Mouse (Mus musculus) kidney, embryonic 16.5 days (tissue): ENCODE measurements around the gene Pex11b. TPM values are rescaled to one million over a fixed set of nuclear protein-coding genes. Genes with fewer than 3 reads are reported as not detected.

Experiments used
- ATAC-seq: fragments of 200-750 bp; cut with Nextera tagmentation; 2 replicates; pipeline ENCODE4 v1.8.0; 2017; ENCODE audit warnings: moderate TSS enrichment; ENCODE audit not compliant: low FRiP score, low TSS enrichment
- H3K27ac ChIP-seq: fragments of 300-500 bp; sonication (generic); 2 replicates; pipeline ENCODE4 v1.5.1; 2014; ENCODE audit warnings: low read length
- H3K27me3 ChIP-seq: fragments of 300-500 bp; sonication (generic); 2 replicates; pipeline ENCODE4 v1.6.1; 2014; ENCODE audit warnings: low read length, control low read depth, mixed read lengths; ENCODE audit not compliant: insufficient read depth
- H3K36me3 ChIP-seq: fragments of 300-500 bp; sonication (generic); 2 replicates; pipeline ENCODE4 v1.6.1; 2014; ENCODE audit warnings: low read length, control low read depth, mixed read lengths; ENCODE audit not compliant: insufficient read depth
- H3K4me1 ChIP-seq: fragments of 300-500 bp; sonication (generic); 2 replicates; pipeline ENCODE4 v1.6.1; 2014; ENCODE audit warnings: low read length, control low read depth, mixed read lengths; ENCODE audit not compliant: insufficient read depth
- H3K4me2 ChIP-seq: fragments of 300-500 bp; sonication (generic); replicated peaks from 2 replicates; pipeline ENCODE4 v1.6.1; 2014; ENCODE audit warnings: low read depth, low read length
- H3K4me3 ChIP-seq: fragments of 300-500 bp; sonication (generic); 2 replicates; pipeline ENCODE4 v1.5.1; 2014; ENCODE audit warnings: mild to moderate bottlenecking, low read length
- H3K9ac ChIP-seq: fragments of 300-500 bp; sonication (generic); replicated peaks from 2 replicates; pipeline ENCODE4 v1.6.1; 2014; ENCODE audit warnings: low read length
- H3K9me3 ChIP-seq: fragments of 300-500 bp; sonication (generic); 2 replicates; pipeline ENCODE4 v1.6.1; 2016; ENCODE audit warnings: low read length, control low read depth
- WGBS: fragments of 180-500 bp; shearing (Covaris S2); extraction: QIAGEN DNeasy Blood & Tissue Kit; methylation state at CpG from one replicate; pipeline ENCODE4 v1.1.7; 2014; 5-methylcytosine and 5-hydroxymethylcytosine counted together
- polyA plus RNA-seq: library from polyadenylated mRNA; unstranded; fragments of >200 nt; fragmentation: Nextera tagmentation; extraction: Ambion mirVana; gene quantifications from 2 replicates; pipeline ENCODE4 v1.2.1, GENCODE M21; 2015

The Pex11b gene
- polyA plus RNA-seq, 1 experiment from 2014 or later, result 60.6 TPM

- Histone ChIP-seq H3K27me3 (no peaks in the 10 kb centered on the region), H3K36me3 (no peaks in the 10 kb centered on the region), H3K4me1 (peaks cover 12% of the 10 kb centered on the region), H3K4me3 (no peak overlapping the region), H3K27ac (no peak overlapping the region), H3K9me3 (no peaks in the 10 kb centered on the region), H3K9ac (no peak overlapping the region), H3K4me2 (no peak overlapping the region)
- 88% methylated on average over 4 of the region's 4 CpGs for WGBS
- no peak for ATAC-seq
These were observed 28.6 kb upstream of the Pex11b start for GRCm38 (mm10) chr3:96606618-96607017.

DNA sequence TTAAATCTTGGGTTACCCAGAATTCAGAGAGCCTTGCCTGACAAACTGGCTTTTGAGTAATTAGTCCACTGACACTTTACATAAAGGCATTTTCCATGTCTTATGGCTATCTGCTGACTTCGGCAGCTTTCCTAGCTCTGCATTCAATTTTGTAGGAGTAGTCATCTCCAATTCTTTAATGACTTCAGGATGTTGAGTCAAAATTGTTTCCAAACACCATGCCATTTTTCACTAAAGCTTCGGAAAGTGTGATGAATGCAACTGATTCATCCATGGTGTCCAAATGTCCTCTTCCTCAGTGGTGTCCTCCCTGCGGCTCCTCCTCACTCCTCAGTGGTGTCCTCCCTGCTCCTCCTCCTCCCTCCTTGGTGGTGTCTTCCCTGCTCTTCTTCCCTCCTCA lies 17.2 kb upstream of the Pex11b start:
- Histone ChIP-seq H3K27ac (no peak overlapping the region), H3K4me2 (no peak overlapping the region), H3K9ac (no peak overlapping the region), H3K27me3 (no peaks in the 10 kb centered on the region), H3K4me3 (no peak overlapping the region), H3K36me3 (peaks cover 21% of the 10 kb centered on the region), H3K4me1 (no peaks in the 10 kb centered on the region), H3K9me3 (no peaks in the 10 kb centered on the region)
- ATAC-seq, result no peak
- WGBS, result 85% methylated on average over 3 of the region's 3 CpGs

GRCm38 (mm10) chr3:96623201-96623600 lies 12.0 kb upstream of the Pex11b start:
- H3K36me3 ChIP-seq, result peaks cover 30% of the 10 kb centered on the region
- no peaks in the 10 kb centered on the region for H3K27me3 ChIP-seq
- H3K9ac ChIP-seq, result no peak overlapping the region
- WGBS, result 92% methylated on average over 4 of the region's 4 CpGs
- H3K4me2 ChIP-seq, result no peak overlapping the region
- H3K4me3 ChIP-seq, result no peak overlapping the region
- ATAC-seq, result no peak
- H3K4me1 ChIP-seq, result no peaks in the 10 kb centered on the region
- no peaks in the 10 kb centered on the region for H3K9me3 ChIP-seq
- no peak overlapping the region for H3K27ac ChIP-seq

DNA sequence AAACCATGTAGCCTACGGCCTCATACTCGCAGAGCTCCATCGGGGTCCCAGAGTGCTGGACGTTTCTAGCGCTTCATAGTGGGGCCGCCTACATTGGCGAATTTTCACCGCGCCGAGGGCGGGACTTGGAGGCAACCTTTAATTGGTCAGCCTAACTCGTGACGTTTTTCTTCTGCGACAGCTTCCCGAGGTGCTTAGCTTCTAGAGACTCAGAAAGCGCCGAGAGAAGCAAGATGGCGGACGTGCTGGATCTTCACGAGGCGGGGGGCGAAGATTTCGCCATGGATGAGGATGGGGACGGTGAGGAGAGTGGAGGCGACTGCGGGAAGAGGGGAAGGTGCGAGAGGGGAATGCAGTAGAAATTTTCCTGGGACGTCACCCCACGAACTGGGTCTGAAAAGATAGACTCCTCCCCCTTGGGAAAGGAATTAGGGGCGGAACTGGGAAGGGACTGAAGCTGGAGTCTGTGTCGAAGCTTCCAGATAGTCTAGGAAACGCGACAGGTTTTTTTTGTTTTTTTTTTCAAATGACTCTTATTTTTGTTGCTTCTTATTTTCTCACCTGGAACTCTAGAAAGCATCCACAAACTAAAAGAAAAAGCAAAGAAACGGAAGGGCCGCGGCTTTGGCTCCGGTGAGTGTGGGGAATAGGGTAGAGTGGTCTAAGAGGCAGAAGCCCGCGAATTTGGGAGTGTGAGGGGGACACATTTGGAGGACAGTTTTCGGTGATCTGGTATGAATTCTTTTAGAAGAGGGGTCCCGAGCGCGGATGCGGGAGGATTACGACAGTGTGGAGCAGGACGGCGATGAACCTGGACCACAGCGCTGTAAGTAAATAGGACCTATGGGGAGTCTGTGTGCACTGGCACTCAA lies 5.2 kb upstream of the Pex11b start, which contains the start of gene Rbm8a:
TSS of gene Rbm8a (plus strand) at position 205 of the 872 bp plus-strand sequence.
- Histone ChIP-seq H3K36me3 (peaks cover 21% of the 10 kb centered on the region), H3K9ac (peak within 1 kb of the TSS; percentile 83), H3K27me3 (no peaks in the 10 kb centered on the region), H3K27ac (peak within 1 kb of the TSS; percentile 71), H3K4me3 (peak within 1 kb of the TSS; percentile 63), H3K4me1 (peaks cover 21% of the 10 kb centered on the region), H3K4me2 (peak within 1 kb of the TSS; percentile 77), H3K9me3 (no peaks in the 10 kb centered on the region)
- peak; percentile 92 for ATAC-seq
- WGBS, result under 1% methylated on average over 48 of the region's 48 CpGs

DNA sequence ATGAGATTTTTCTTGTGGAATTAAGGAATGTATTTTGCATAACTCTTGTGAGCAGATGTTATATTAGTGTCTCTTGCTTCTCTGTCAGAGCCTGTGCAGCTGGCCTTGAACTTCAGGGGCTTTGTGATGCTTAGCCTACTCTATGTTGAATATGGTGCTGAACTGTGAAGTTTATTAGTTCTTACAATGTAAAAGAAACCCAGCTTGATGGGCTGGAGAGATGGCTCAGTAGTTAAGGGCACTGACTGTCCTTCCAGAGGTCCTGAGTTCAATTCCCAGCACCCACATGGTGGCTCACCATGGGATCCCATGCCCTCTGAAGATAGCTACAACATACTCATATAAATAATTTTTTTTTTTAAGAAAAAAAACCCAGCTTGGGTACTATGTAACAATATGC lies 3.1 kb upstream of the Pex11b start:
- Histone ChIP-seq H3K4me2 (no peak overlapping the region), H3K4me1 (peaks cover 35% of the 10 kb centered on the region), H3K27me3 (no peaks in the 10 kb centered on the region), H3K9me3 (no peaks in the 10 kb centered on the region), H3K36me3 (peaks cover 21% of the 10 kb centered on the region), H3K27ac (no peak overlapping the region), H3K4me3 (no peak overlapping the region), H3K9ac (no peak overlapping the region)
- ATAC-seq, result no peak

DNA sequence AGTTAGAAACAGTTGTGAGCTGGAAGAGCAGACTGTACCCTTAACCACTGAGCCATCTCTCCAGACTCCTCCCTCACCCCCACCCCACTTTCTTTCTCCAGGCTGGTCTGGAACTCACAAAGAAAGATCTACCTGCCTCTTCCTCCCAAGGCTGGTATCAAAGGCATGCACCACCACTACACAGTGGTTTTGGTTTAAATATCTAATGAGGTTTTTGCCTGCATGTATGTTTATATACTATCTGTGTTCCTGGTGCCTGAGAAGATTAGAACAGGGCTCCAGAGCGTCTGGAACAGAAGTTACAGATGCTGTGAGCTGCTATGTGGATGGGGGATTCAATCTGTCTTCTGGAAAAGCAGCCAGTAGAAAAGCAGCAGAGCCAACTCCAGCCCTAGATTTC lies 1.2 kb upstream of the Pex11b start:
- Histone ChIP-seq H3K4me2 (no peak overlapping the region), H3K27me3 (no peaks in the 10 kb centered on the region), H3K9me3 (no peaks in the 10 kb centered on the region), H3K9ac (no peak overlapping the region), H3K4me1 (peaks cover 32% of the 10 kb centered on the region), H3K4me3 (no peak overlapping the region), H3K36me3 (peaks cover 34% of the 10 kb centered on the region), H3K27ac (no peak overlapping the region)
- ATAC-seq, result no peak
- 79% methylated on average over 1 of the region's 1 CpGs for WGBS

- Histone ChIP-seq H3K27ac (peak overlapping the region; percentile 90), H3K4me2 (peak overlapping the region; percentile 70), H3K27me3 (no peaks in the 10 kb centered on the region), H3K4me1 (peaks cover 23% of the 10 kb centered on the region), H3K9ac (peak overlapping the region; percentile 98), H3K9me3 (no peaks in the 10 kb centered on the region), H3K4me3 (peak overlapping the region; percentile 97), H3K36me3 (peaks cover 44% of the 10 kb centered on the region)
- ATAC-seq, result no peak
- WGBS, result 6% methylated on average over 15 of the region's 15 CpGs
These were observed 730 bp downstream of the Pex11b start for GRCm38 (mm10) chr3:96635906-96636305.

GRCm38 (mm10) chr3:96636448-96636847 lies 1.3 kb downstream of the Pex11b start:
- peak overlapping the region; percentile 70 for H3K4me2 ChIP-seq
- ATAC-seq, result no peak
- H3K9me3 ChIP-seq, result no peaks in the 10 kb centered on the region
- H3K36me3 ChIP-seq, result peaks cover 40% of the 10 kb centered on the region
- no peaks in the 10 kb centered on the region for H3K27me3 ChIP-seq
- H3K4me1 ChIP-seq, result peaks cover 19% of the 10 kb centered on the region
- peak overlapping the region; percentile 97 for H3K4me3 ChIP-seq
- peak overlapping the region; percentile 98 for H3K9ac ChIP-seq
- no peak overlapping the region for H3K27ac ChIP-seq
- 71% methylated on average over 11 of the region's 11 CpGs for WGBS

- Histone ChIP-seq H3K4me3 (no peak overlapping the region), H3K4me1 (peaks cover 19% of the 10 kb centered on the region), H3K27me3 (no peaks in the 10 kb centered on the region), H3K9me3 (no peaks in the 10 kb centered on the region), H3K27ac (no peak overlapping the region), H3K36me3 (peaks cover 34% of the 10 kb centered on the region), H3K4me2 (no peak overlapping the region), H3K9ac (no peak overlapping the region)
- no peak for ATAC-seq
- WGBS, result 79% methylated on average over 1 of the region's 1 CpGs
These were observed 4.0 kb downstream of the Pex11b start for GRCm38 (mm10) chr3:96639219-96639618.

GRCm38 (mm10) chr3:96645018-96645649 lies 10.0 kb downstream of the Pex11b start, which contains the start of gene Itga10:
Gene Itga10 (plus strand): TSS chr3:96645584.
- ATAC-seq, result peak; percentile 59; the same call in 1 of the 2 replicates
- Histone ChIP-seq H3K9me3 (no peaks in the 10 kb centered on the region), H3K27ac (no peak within 1 kb of the TSS), H3K27me3 (no peaks in the 10 kb centered on the region), H3K9ac (no peak within 1 kb of the TSS), H3K36me3 (peaks cover 22% of the 10 kb centered on the region), H3K4me3 (no peak within 1 kb of the TSS), H3K4me1 (no peaks in the 10 kb centered on the region), H3K4me2 (no peak within 1 kb of the TSS)
- WGBS, result 62% methylated on average over 7 of the region's 7 CpGs
